In the genomic region with DNA sequence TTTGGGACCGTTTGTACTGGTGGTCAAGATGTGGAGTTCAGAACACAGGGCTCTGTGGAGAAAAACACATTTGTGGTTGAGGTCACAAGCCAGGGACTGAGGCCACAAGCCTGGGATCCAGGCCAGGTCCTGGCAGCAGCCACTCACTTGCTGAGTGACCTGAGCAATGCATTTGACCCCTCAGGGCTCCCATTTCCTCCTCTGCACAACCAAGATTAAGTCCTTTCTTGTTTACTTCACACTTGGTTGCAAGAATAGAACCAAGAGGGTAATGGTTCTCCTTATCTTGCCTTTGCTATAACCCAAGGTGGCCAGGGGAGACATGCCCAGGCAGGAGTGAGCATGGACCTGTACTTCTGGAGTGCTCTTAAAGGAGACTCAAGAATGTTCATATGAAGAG, we compare ENCODE assay signal across 11 mouse cellular contexts. TPM values are rescaled to one million over a fixed set of nuclear protein-coding genes. Genes with fewer than 3 reads are reported as not detected.
A peak's percentile ranks its signal among the peaks of the same experiment; 100 is the strongest.
DNase-seq lines count a peak whose midpoint lies in the region; ATAC-seq and TF ChIP-seq lines count a peak whose summit lies in the region.
"Had no signal": no experiment of that assay in that cellular context is flagged by ENCODE, and none has a peak within 500 bp of the region (broad histone marks: within the 10 kb centered on the region; RNA-seq: fewer than 3 reads in every experiment).

No protein-coding gene starts in this region.

- 59% methylated on average over 1 of the region's 1 CpGs for WGBS in kidney, embryonic 14.5 days
- 42% methylated on average over 1 of the region's 1 CpGs for WGBS in heart, adult 2 months
- WGBS in neural tube, embryonic 15.5 days = 71% methylated on average over 1 of the region's 1 CpGs

- no peak overlapping the region for H3K9ac ChIP-seq in kidney, embryonic 14.5 days (ENCODE audit: low read depth, low read length)
- H3K9ac ChIP-seq in heart, adult 2 months (ENCODE audit: low read depth, low read length) = no peak overlapping the region
- H3K9ac ChIP-seq in neural tube, embryonic 15.5 days (replicated peaks) = no peak overlapping the region
- H3K9ac ChIP-seq: embryonic facial prominence, embryonic 15.5 days; hindbrain, embryonic 15.5 days; limb, embryonic 15.5 days had no signal

- DNase-seq in kidney, adult 18-20 months = peak; percentile 79
- DNase-seq in heart, adult 2 months = peak; percentile 57 to 65
- peak; percentile 81 to 92 for DNase-seq in kidney, postnatal 25 days
- no peak for DNase-seq in thymus, postnatal 0 days (ENCODE audit: low spot score)

- no peaks in the 10 kb centered on the region for H3K79me2 ChIP-seq in heart, adult 2 months (replicated peaks; ENCODE audit: control insufficient read depth, insufficient read depth, low read length)
- no peaks in the 10 kb centered on the region for H3K79me2 ChIP-seq in myocyte (ENCODE audit: control insufficient read depth, insufficient read depth)

- H3K4me1 ChIP-seq in kidney, embryonic 14.5 days (ENCODE audit: control insufficient read depth, insufficient read depth, low read length) = 0 out of 2 replicates have a peak, but pooled peaks cover 3% of the 10 kb centered on the region
- peaks cover 17% of the 10 kb centered on the region for H3K4me1 ChIP-seq in heart, adult 2 months (ENCODE audit: control insufficient read depth, insufficient read depth, low read length)
- H3K4me1 ChIP-seq in neural tube, embryonic 15.5 days = no peaks in the 10 kb centered on the region
- H3K4me1 ChIP-seq: hindbrain, embryonic 15.5 days had no signal

- TF ChIP-seq POLR2A in heart, adult 2 months (IDR thresholded peaks at IDR 0.05; ENCODE audit: insufficient read depth, low read depth, low read length) = peak; percentile 27; the same call in 1 of the 2 replicates
- TF ChIP-seq POLR2A in myocyte (IDR thresholded peaks at IDR 0.05; ENCODE audit: insufficient read length, low read depth) = no peak

- TF ChIP-seq CTCF in heart, adult 2 months (IDR thresholded peaks at IDR 0.05) = no peak

- ATAC-seq in kidney, embryonic 14.5 days (ENCODE audit: low FRiP score, low TSS enrichment) = no peak
- no peak for ATAC-seq in cerebellum, adult (ENCODE audit: insufficient number of reproducible peaks, low FRiP score, low TSS enrichment)
- no peak for ATAC-seq in neural tube, embryonic 15.5 days (ENCODE audit: low FRiP score)

- no peak overlapping the region for H3K4me2 ChIP-seq in kidney, embryonic 14.5 days (replicated peaks; ENCODE audit: low read depth, low read length)
- peak overlapping the region; percentile 41 for H3K4me2 ChIP-seq in myocyte (ENCODE audit: low read depth)
- H3K4me2 ChIP-seq in neural tube, embryonic 15.5 days = no peak overlapping the region
- H3K4me2 ChIP-seq: embryonic facial prominence, embryonic 15.5 days; hindbrain, embryonic 15.5 days; limb, embryonic 15.5 days had no signal

- H3K27me3 ChIP-seq in kidney, embryonic 14.5 days (ENCODE audit: control insufficient read depth, insufficient read depth, low read length) = no peaks in the 10 kb centered on the region
- H3K27me3 ChIP-seq in heart, adult 2 months (ENCODE audit: control insufficient read depth, insufficient read depth, low read length) = no peaks in the 10 kb centered on the region
- H3K27me3 ChIP-seq in myocyte (ENCODE audit: control insufficient read depth, insufficient read depth, insufficient read length) = no peaks in the 10 kb centered on the region
- H3K27me3 ChIP-seq in neural tube, embryonic 15.5 days (replicated peaks) = no peaks in the 10 kb centered on the region
- H3K27me3 ChIP-seq: embryonic facial prominence, embryonic 15.5 days; hindbrain, embryonic 15.5 days; limb, embryonic 15.5 days had no signal

- no peak overlapping the region for H3ac ChIP-seq in myocyte (ENCODE audit: control insufficient read depth, insufficient read length)

- no peaks in the 10 kb centered on the region for H3K9me3 ChIP-seq in kidney, embryonic 14.5 days (ENCODE audit: control insufficient read depth, low read length)
- H3K9me3 ChIP-seq in neural tube, embryonic 15.5 days (replicated peaks) = no peaks in the 10 kb centered on the region
- H3K9me3 ChIP-seq: embryonic facial prominence, embryonic 15.5 days; hindbrain, embryonic 15.5 days; limb, embryonic 15.5 days had no signal

- no peaks in the 10 kb centered on the region for H3K36me3 ChIP-seq in kidney, embryonic 14.5 days (ENCODE audit: control insufficient read depth, insufficient read depth, low read length)
- no peaks in the 10 kb centered on the region; the same call in 1 of the 2 replicates for H3K36me3 ChIP-seq in heart, adult 2 months (ENCODE audit: control insufficient read depth, insufficient read depth, low read length)
- H3K36me3 ChIP-seq in myocyte (ENCODE audit: control insufficient read depth, insufficient read depth) = no peaks in the 10 kb centered on the region
- H3K36me3 ChIP-seq in neural tube, embryonic 15.5 days = no peaks in the 10 kb centered on the region
- H3K36me3 ChIP-seq: embryonic facial prominence, embryonic 15.5 days; hindbrain, embryonic 15.5 days; limb, embryonic 15.5 days had no signal

- no peak overlapping the region for H3K27ac ChIP-seq in kidney, embryonic 14.5 days (ENCODE audit: low read depth, low read length)
- H3K27ac ChIP-seq in heart, adult 2 months = peak overlapping the region; percentile 36
- no peak overlapping the region for H3K27ac ChIP-seq in neural tube, embryonic 15.5 days (replicated peaks)
- H3K27ac ChIP-seq: hindbrain, embryonic 15.5 days; limb, embryonic 15.5 days had no signal

- no peak overlapping the region for H3K4me3 ChIP-seq in kidney, embryonic 14.5 days (ENCODE audit: low read length)
- no peak overlapping the region for H3K4me3 ChIP-seq in heart, adult 2 months
- H3K4me3 ChIP-seq in myocyte = no peak overlapping the region
- no peak overlapping the region for H3K4me3 ChIP-seq in neural tube, embryonic 15.5 days (replicated peaks)
- H3K4me3 ChIP-seq: embryonic facial prominence, embryonic 15.5 days; hindbrain, embryonic 15.5 days; limb, embryonic 15.5 days had no signal

- intact Hi-C loops in heart, adult 2 months (cut with DNase I) = no loop called here

- TF ChIP-seq EP300 in heart, adult 2 months (IDR thresholded peaks at IDR 0.05; ENCODE audit: insufficient read depth, low read depth, low read length) = peak; percentile 59

TF ChIP-seq in myocyte, 11 proteins besides CTCF, POLR2A, EP300 and RAD21:
- peak in 1 of 3 experiments; percentile 62 for TF ChIP-seq MYOG (IDR thresholded peaks at IDR 0.05; ENCODE audit: control insufficient read depth in 1 of 3, insufficient read depth in 1 of 3, insufficient read length in 2 of 3, low read depth in 2 of 3)
- TF ChIP-seq POLR2AphosphoS2 (IDR thresholded peaks at IDR 0.05; ENCODE audit: insufficient read length, low read depth) = no peak
- TF ChIP-seq CEBPB (IDR thresholded peaks at IDR 0.05; ENCODE audit: insufficient read depth, poor library complexity, severe bottlenecking) = no peak
- no peak for TF ChIP-seq REST (IDR thresholded peaks at IDR 0.05; ENCODE audit: insufficient read depth, insufficient read length)
- no peak for TF ChIP-seq TCF12 (IDR thresholded peaks at IDR 0.05; ENCODE audit: insufficient read depth, poor library complexity, severe bottlenecking)
- TF ChIP-seq E2F4 (IDR thresholded peaks at IDR 0.05; ENCODE audit: insufficient read depth) = no peak
- TF ChIP-seq MYOD1 (IDR thresholded peaks at IDR 0.05; ENCODE audit: control insufficient read depth in 1 of 3, insufficient read length in 2 of 3, low read depth in 2 of 3) = peak in 2 of 3 experiments; percentile 13 to 32
- TF ChIP-seq TCF3 (IDR thresholded peaks at IDR 0.05; ENCODE audit: insufficient read length, low read depth) = no peak
- no peak for TF ChIP-seq MAX (IDR thresholded peaks at IDR 0.05; ENCODE audit: low read depth)
- TF ChIP-seq USF1 (IDR thresholded peaks at IDR 0.05; ENCODE audit: low read depth) = no peak
- no peak for TF ChIP-seq SRF (IDR thresholded peaks at IDR 0.05; ENCODE audit: control insufficient read depth, insufficient read length, low read depth)
TF ChIP-seq in myocyte: peak in this region for 2.

RNA-seq across cellular contexts. Expression of a gene that starts 53.4 kb away (rescaled TPM):
- polyA plus RNA-seq in kidney, embryonic 14.5 days (2014; fragmentation: Nextera tagmentation; extraction: Ambion mirVana) = 0.84 and 1.3 TPM in 2 replicates
- not detected for total RNA-seq in heart, adult 2 months (2021)
- polyA plus RNA-seq in heart, adult 2 months (2012; rRNA removed) = 2.7 TPM in 1 of 2 replicates, not detected in the other
- polyA plus RNA-seq in myocyte (2012; fragmentation: generic; extraction: Trizol) = 0.08 TPM
- not detected in 2 replicates for polyA plus RNA-seq in neural tube, embryonic 15.5 days (2015; fragmentation: Nextera tagmentation; extraction: Ambion mirVana)
- 0.35 and 1.2 TPM in 2 replicates for polyA plus RNA-seq in thymus, postnatal 0 days (2015; fragmentation: Nextera tagmentation; extraction: Ambion mirVana)
